Mouse (Mus musculus) layer of hippocampus, postnatal 14 days (tissue): ENCODE measurements at regions not wholly inside any gene's neighbourhood (a gene's known extent, or its start where the extent isn't known, plus 50 kb on each side); places are given as distances from the start of the nearest gene placed in this dataset.

Source experiments
- DNase-seq, 2 experiments: peaks; one replicate each; pipeline ENCODE4 v3.0.0; 2021 to 2022; ENCODE audit warnings: low spot score in 2 of 2, mixed read lengths in 1 of 2

DNA sequence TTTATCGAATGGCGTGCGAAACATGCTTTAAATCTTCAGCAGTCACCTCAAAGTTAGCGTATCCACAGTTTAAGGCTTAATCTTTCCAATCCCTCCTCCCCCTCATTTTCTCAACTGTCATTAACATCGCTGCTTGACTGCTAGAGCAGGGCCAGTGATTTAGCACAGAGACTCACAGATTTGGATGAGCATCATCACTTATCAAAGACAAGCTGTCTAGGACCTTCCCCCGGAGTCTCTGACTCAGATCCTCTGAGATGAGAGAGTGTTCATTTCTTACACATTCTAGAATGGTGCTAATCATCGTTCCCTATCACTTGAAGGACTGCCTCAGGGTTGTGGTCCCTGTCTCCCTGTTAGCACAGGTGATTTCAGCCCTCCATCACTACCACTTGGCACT is 112.1 kb upstream of the Tmem132c start:
- no peak for DNase-seq

DNA sequence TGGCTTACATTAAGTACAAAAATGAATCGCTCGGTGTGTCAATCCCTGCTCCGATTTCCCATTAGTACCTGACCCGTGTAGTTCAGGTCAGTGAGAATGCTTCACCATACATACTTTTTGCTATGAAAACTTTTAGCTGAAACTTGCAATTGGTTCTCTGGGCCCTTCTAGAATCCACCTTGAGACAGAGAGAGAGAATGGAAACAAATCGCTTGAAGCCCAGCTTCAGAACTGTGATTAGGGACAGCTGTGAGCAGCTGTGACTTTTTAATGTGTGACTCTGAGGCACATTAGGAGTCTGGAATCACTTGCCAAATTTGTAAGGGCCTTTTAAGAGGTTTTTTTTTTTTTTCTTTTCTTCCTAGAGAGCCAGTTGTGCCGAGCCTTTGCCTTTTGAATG is 107.2 kb upstream of the Tmem132c start:
- no peak for DNase-seq

- peak in 1 of 2 experiments; percentile 20 for DNase-seq
Observed at GRCm38 (mm10) chr5:127140651-127141050, 101.0 kb upstream of the Tmem132c start.

DNA sequence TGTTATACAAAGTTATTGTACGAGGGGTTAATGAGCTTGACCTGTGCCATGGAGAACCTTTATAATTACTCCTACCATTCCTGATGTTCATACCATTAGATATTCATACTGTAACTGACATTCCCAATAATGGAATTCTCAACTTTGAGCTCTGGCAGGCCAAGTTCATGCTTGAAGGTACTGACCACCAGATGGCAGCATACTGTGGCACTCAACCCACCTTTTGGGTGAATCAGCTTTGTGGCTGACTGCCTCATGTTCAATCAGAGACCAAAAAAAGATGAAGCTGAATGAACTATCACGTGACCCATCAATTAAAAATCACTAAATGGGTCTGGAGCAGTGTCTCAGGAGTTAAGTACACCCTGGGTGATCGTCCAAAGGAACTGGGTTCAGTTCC is 81.3 kb upstream of the Tmem132c start:
- no peak for DNase-seq

DNA sequence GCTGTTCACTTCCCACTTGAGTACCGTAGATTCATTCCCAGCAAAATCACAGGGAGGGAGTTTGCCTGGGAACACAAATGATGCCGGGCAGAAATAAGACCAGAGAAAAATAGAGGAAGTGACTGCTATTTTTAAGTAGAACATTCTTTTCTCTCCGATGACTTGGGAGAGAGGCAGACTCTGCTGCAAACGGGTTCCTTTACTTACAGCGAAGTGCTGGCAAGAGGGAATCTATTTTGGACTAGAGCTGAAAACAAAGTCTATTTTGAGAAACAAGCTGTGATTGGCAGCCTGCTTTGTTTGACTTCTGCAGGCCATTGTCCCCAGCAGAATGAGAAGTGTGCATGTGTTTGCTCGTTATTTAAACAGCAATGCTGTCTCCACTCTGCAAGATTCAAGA is 78.2 kb upstream of the Tmem132c start:
- DNase-seq = peak; percentile 3 to 13

GRCm38 (mm10) chr5:127189021-127189420 is 52.6 kb upstream of the Tmem132c start:
- DNase-seq = no peak
